In genomic region chr9:95639919-95640318, GRCm38 (mm10) we compare ENCODE assay signal across 22 mouse cellular contexts. TPM values are rescaled to one million over a fixed set of nuclear protein-coding genes. Genes with fewer than 3 reads are reported as not detected.
A peak's percentile ranks its signal among the peaks of the same experiment; 100 is the strongest.
DNase-seq lines count a peak whose midpoint lies in the region; ATAC-seq and TF ChIP-seq lines count a peak whose summit lies in the region.
"Had no signal": no experiment of that assay in that cellular context is flagged by ENCODE, and none has a peak within 500 bp of the region (broad histone marks: within the 10 kb centered on the region; RNA-seq: fewer than 3 reads in every experiment).

No protein-coding gene starts in this region.

- ATAC-seq in hindbrain, embryonic 13.5 days (ENCODE audit: low FRiP score) = no peak
- ATAC-seq: forebrain, postnatal 0 days; hindbrain, embryonic 16.5 days; inflammation-experienced regulatory T-cells, adult 6 months; intestine, postnatal 0 days; Patski had no signal

- peak; percentile 9 for DNase-seq in lung, postnatal 25 days (ENCODE audit: low spot score)
- DNase-seq in lung, postnatal 4 days = no peak
- DNase-seq in R1 (ENCODE audit: low read depth, low spot score) = peak; percentile 71
- peak; percentile 45 for DNase-seq in skeletal muscle tissue, adult 2 months (ENCODE audit: low read depth, low spot score)
- DNase-seq in gastrocnemius, postnatal 4 days (ENCODE audit: low spot score in 2 of 2) = no peak
- DNase-seq: adrenal gland, adult 8-10 months; cerebellum, adult 11 months; cerebellum, adult 9-10 months; cerebellum, postnatal 36 days; forebrain, postnatal 0 days; heart, postnatal 36 days; kidney, adult 9 months had no signal

- no peaks in the 10 kb centered on the region for H3K9me3 ChIP-seq in hindbrain, embryonic 13.5 days
- H3K9me3 ChIP-seq: embryonic facial prominence, embryonic 13.5 days; forebrain, embryonic 12.5 days; heart, embryonic 12.5 days had no signal

- H3K27me3 ChIP-seq in C2C12 (ENCODE audit: control insufficient read depth, insufficient read depth, insufficient read length) = no peaks in the 10 kb centered on the region
- H3K27me3 ChIP-seq in hindbrain, embryonic 13.5 days = peaks cover 18% of the 10 kb centered on the region
- H3K27me3 ChIP-seq: Patski had no signal

- 47% methylated on average over 4 of the region's 4 CpGs for WGBS in hindbrain, embryonic 13.5 days

- H3K4me1 ChIP-seq in hindbrain, embryonic 13.5 days (replicated peaks) = peaks cover 8% of the 10 kb centered on the region; the same call in 1 of the 2 replicates
- H3K4me1 ChIP-seq: heart, embryonic 12.5 days had no signal

- peaks cover 19% of the 10 kb centered on the region for H3K36me3 ChIP-seq in C2C12 (ENCODE audit: control insufficient read depth, insufficient read depth)
- no peaks in the 10 kb centered on the region for H3K36me3 ChIP-seq in hindbrain, embryonic 13.5 days
- H3K36me3 ChIP-seq: embryonic facial prominence, embryonic 13.5 days; forebrain, embryonic 12.5 days; heart, embryonic 12.5 days had no signal

- peaks cover 49% of the 10 kb centered on the region for H3K79me2 ChIP-seq in C2C12 (ENCODE audit: control insufficient read depth, insufficient read depth)

- no peak for TF ChIP-seq CTCF in C2C12 (IDR thresholded peaks at IDR 0.05; ENCODE audit: control insufficient read depth, insufficient read depth, insufficient read length)

- H3K4me3 ChIP-seq in C2C12 (ENCODE audit: insufficient read depth, poor library complexity, severe bottlenecking) = no peak overlapping the region
- H3K4me3 ChIP-seq in hindbrain, embryonic 13.5 days = no peak overlapping the region
- H3K4me3 ChIP-seq: embryonic facial prominence, embryonic 13.5 days; forebrain, embryonic 12.5 days; heart, embryonic 12.5 days had no signal

- no peak overlapping the region for H3ac ChIP-seq in C2C12 (ENCODE audit: control insufficient read depth, insufficient read length, low read depth)

- no peak overlapping the region for H3K9ac ChIP-seq in hindbrain, embryonic 13.5 days
- H3K9ac ChIP-seq: embryonic facial prominence, embryonic 13.5 days; forebrain, embryonic 12.5 days; forebrain, postnatal 0 days; heart, embryonic 12.5 days had no signal

- no peak overlapping the region for H3K4me2 ChIP-seq in hindbrain, embryonic 13.5 days
- H3K4me2 ChIP-seq: embryonic facial prominence, embryonic 13.5 days; forebrain, embryonic 12.5 days; heart, embryonic 12.5 days had no signal

- H3K27ac ChIP-seq in hindbrain, embryonic 13.5 days = no peak overlapping the region
- H3K27ac ChIP-seq: embryonic facial prominence, embryonic 13.5 days; forebrain, embryonic 12.5 days had no signal

- H3K79me3 ChIP-seq in C2C12 (ENCODE audit: low read depth) = peaks cover 25% of the 10 kb centered on the region

TF ChIP-seq in C2C12, 6 proteins besides CTCF, POLR2A, EP300 and RAD21:
- TF ChIP-seq USF1 (IDR thresholded peaks at IDR 0.05; ENCODE audit: low read depth) (peak; percentile 52), MYOD1 (IDR thresholded peaks at IDR 0.05; ENCODE audit: control insufficient read depth, insufficient read length, low read depth) (no peak)

RNA-seq across cellular contexts. Expression of gene Pcolce2, which starts 2.5 kb away (rescaled TPM):
- polyA plus RNA-seq in C2C12 (2012; fragmentation: generic; extraction: Trizol) = 54.9 TPM
- 1 to 10 TPM; 5.6 to 6.6 TPM for total RNA-seq in gastrocnemius, postnatal 4 days (2021)
- 3.3 and 3.6 TPM in 2 replicates for polyA plus RNA-seq in hindbrain, embryonic 13.5 days (2015; fragmentation: Nextera tagmentation; extraction: Ambion mirVana)
- total RNA-seq: MEL had no signal

Comparison
In these comparisons a context has a peak if more than half of its experiments do, and no peak if none do; other contexts are left out.
1. DNase-seq: peak in lung, postnatal 25 days (single experiment), R1 (single experiment) and skeletal muscle tissue, adult 2 months (single experiment); none in lung, postnatal 4 days (0 of 2) and gastrocnemius, postnatal 4 days (0 of 2).
2. RNA of gene Pcolce2, which starts 2.5 kb away (polyA plus RNA-seq): 54.9 TPM in C2C12 (single experiment); 3.3 to 3.6 TPM in hindbrain, embryonic 13.5 days; every median in the first group is over 10 times any median in the second.